Mouse (Mus musculus): ENCODE data around the gene Eif1b. TPM values are rescaled to one million over a fixed set of nuclear protein-coding genes. Genes with fewer than 3 reads are reported as not detected.

Eif1b gene
- polyA plus RNA-seq, 1 experiment from 2014 or later, result 407 TPM

- peaks cover 32% of the 10 kb centered on the region for H3K36me3 ChIP-seq (replicated peaks)
- H3K27me3 ChIP-seq, result no peaks in the 10 kb centered on the region
- no peaks in the 10 kb centered on the region for H3K9me3 ChIP-seq
- H3K4me1 ChIP-seq, result peaks cover 29% of the 10 kb centered on the region
- peak overlapping the region; percentile 100 for H3K9ac ChIP-seq
- peak overlapping the region; percentile 99 for H3K4me3 ChIP-seq (replicated peaks)
- no peak for ATAC-seq (ENCODE audit: low FRiP score)
- 73% methylated on average over 12 of the region's 12 CpGs for WGBS
- H3K27ac ChIP-seq, result peak overlapping the region; percentile 93; the same call in 1 of the 2 replicates
- peak overlapping the region; percentile 88 for H3K4me2 ChIP-seq
Measured at GRCm38 (mm10) chr9:120493781-120494180, 1.7 kb downstream of the Eif1b start.

- H3K4me2 ChIP-seq, result no peak overlapping the region
- H3K9ac ChIP-seq, result no peak overlapping the region
- 0 out of 2 replicates have a peak overlapping the region, but pooled peaks have one; percentile 42 for H3K27ac ChIP-seq
- no peak overlapping the region for H3K4me3 ChIP-seq (replicated peaks)
- H3K36me3 ChIP-seq (replicated peaks), result peaks cover 32% of the 10 kb centered on the region
- WGBS, result 8% methylated on average over 3 of the region's 3 CpGs
- no peaks in the 10 kb centered on the region for H3K9me3 ChIP-seq
- no peaks in the 10 kb centered on the region for H3K27me3 ChIP-seq
- peaks cover 29% of the 10 kb centered on the region for H3K4me1 ChIP-seq
- ATAC-seq (ENCODE audit: low FRiP score), result 0 out of 2 replicates have a peak, but pooled peaks have one; percentile 5
Measured at GRCm38 (mm10) chr9:120496691-120497090, 4.7 kb downstream of the Eif1b start.

GRCm38 (mm10) chr9:120497983-120498382 is 6.0 kb downstream of the Eif1b start:
- Histone ChIP-seq H3K9ac (no peak overlapping the region; the same call in 1 of the 2 replicates), H3K36me3 (replicated peaks) (peaks cover 32% of the 10 kb centered on the region), H3K27ac (no peak overlapping the region), H3K4me2 (no peak overlapping the region), H3K4me3 (replicated peaks) (no peak overlapping the region), H3K4me1 (peaks cover 24% of the 10 kb centered on the region), H3K27me3 (no peaks in the 10 kb centered on the region), H3K9me3 (no peaks in the 10 kb centered on the region)
- WGBS, result 82% methylated on average over 5 of the region's 5 CpGs
- ATAC-seq (ENCODE audit: low FRiP score), result no peak

GRCm38 (mm10) chr9:120501191-120501902 is 9.3 kb downstream of the Eif1b start:
- no peak overlapping the region for H3K4me2 ChIP-seq
- peak; percentile 37; the same call in 1 of the 2 replicates for ATAC-seq (ENCODE audit: low FRiP score)
- WGBS, result 44% methylated on average over 10 of the region's 10 CpGs

GRCm38 (mm10) chr9:120502013-120502412 is 10.0 kb downstream of the Eif1b start:
- H3K27ac ChIP-seq, result no peak overlapping the region
- no peaks in the 10 kb centered on the region for H3K27me3 ChIP-seq
- no peak overlapping the region for H3K9ac ChIP-seq
- peaks cover 6% of the 10 kb centered on the region for H3K36me3 ChIP-seq (replicated peaks)
- ATAC-seq (ENCODE audit: low FRiP score), result peak; percentile 39; the same call in 1 of the 2 replicates
- H3K4me3 ChIP-seq (replicated peaks), result no peak overlapping the region
- peaks cover 7% of the 10 kb centered on the region for H3K9me3 ChIP-seq
- H3K4me2 ChIP-seq, result no peak overlapping the region
- 8% methylated on average over 8 of the region's 8 CpGs for WGBS
- H3K4me1 ChIP-seq, result no peaks in the 10 kb centered on the region

More at GRCm38 (mm10) chr9:120501191-120501902, 9.3 kb downstream of the Eif1b start:
- no peaks in the 10 kb centered on the region for H3K27me3 ChIP-seq
- H3K9ac ChIP-seq, result no peak overlapping the region
- peaks cover 8% of the 10 kb centered on the region for H3K36me3 ChIP-seq (replicated peaks)
- 0 out of 2 replicates have a peak, but pooled peaks cover 4% of the 10 kb centered on the region for H3K4me1 ChIP-seq
- H3K9me3 ChIP-seq, result peaks cover under 1% of the 10 kb centered on the region; the same call in 1 of the 2 replicates
- H3K4me3 ChIP-seq (replicated peaks), result no peak overlapping the region
- no peak overlapping the region for H3K27ac ChIP-seq

GRCm38 (mm10) chr9:120504423-120504822 is 12.4 kb downstream of the Eif1b start:
- 86% methylated on average over 2 of the region's 2 CpGs for WGBS
- Histone ChIP-seq H3K9ac (no peak overlapping the region), H3K27me3 (no peaks in the 10 kb centered on the region), H3K4me2 (no peak overlapping the region), H3K4me1 (no peaks in the 10 kb centered on the region), H3K4me3 (replicated peaks) (no peak overlapping the region), H3K36me3 (replicated peaks) (no peaks in the 10 kb centered on the region), H3K9me3 (peaks cover 11% of the 10 kb centered on the region), H3K27ac (no peak overlapping the region)
- ATAC-seq (ENCODE audit: low FRiP score), result no peak

GRCm38 (mm10) chr9:120511781-120512180 is 19.7 kb downstream of the Eif1b start:
- Histone ChIP-seq H3K27ac (no peak overlapping the region), H3K36me3 (replicated peaks) (no peaks in the 10 kb centered on the region), H3K4me1 (no peaks in the 10 kb centered on the region), H3K9me3 (peaks cover 9% of the 10 kb centered on the region; the same call in 1 of the 2 replicates), H3K4me3 (replicated peaks) (no peak overlapping the region), H3K9ac (no peak overlapping the region), H3K4me2 (no peak overlapping the region), H3K27me3 (no peaks in the 10 kb centered on the region)
- 81% methylated on average over 3 of the region's 3 CpGs for WGBS
- no peak for ATAC-seq (ENCODE audit: low FRiP score)

GRCm38 (mm10) chr9:120516720-120517119 is 24.7 kb downstream of the Eif1b start:
- no peak overlapping the region for H3K9ac ChIP-seq
- no peaks in the 10 kb centered on the region for H3K36me3 ChIP-seq (replicated peaks)
- no peak overlapping the region for H3K4me2 ChIP-seq
- H3K4me3 ChIP-seq (replicated peaks), result no peak overlapping the region
- ATAC-seq (ENCODE audit: low FRiP score), result no peak
- no peaks in the 10 kb centered on the region for H3K27me3 ChIP-seq
- no peaks in the 10 kb centered on the region; the same call in 1 of the 2 replicates for H3K4me1 ChIP-seq
- no peak overlapping the region for H3K27ac ChIP-seq
- 88% methylated on average over 8 of the region's 8 CpGs for WGBS
- 0 out of 2 replicates have a peak, but pooled peaks cover 4% of the 10 kb centered on the region for H3K9me3 ChIP-seq

GRCm38 (mm10) chr9:120518946-120519345 is 26.9 kb downstream of the Eif1b start:
- no peak overlapping the region for H3K4me3 ChIP-seq (replicated peaks)
- 80% methylated on average over 3 of the region's 3 CpGs for WGBS
- no peaks in the 10 kb centered on the region for H3K27me3 ChIP-seq
- no peak for ATAC-seq (ENCODE audit: low FRiP score)
- no peak overlapping the region for H3K9ac ChIP-seq
- H3K4me2 ChIP-seq, result no peak overlapping the region
- H3K9me3 ChIP-seq, result no peaks in the 10 kb centered on the region
- H3K27ac ChIP-seq, result no peak overlapping the region
- no peaks in the 10 kb centered on the region for H3K36me3 ChIP-seq (replicated peaks)
- H3K4me1 ChIP-seq, result no peaks in the 10 kb centered on the region; the same call in 1 of the 2 replicates

- no peak overlapping the region for H3K9ac ChIP-seq
- no peaks in the 10 kb centered on the region; the same call in 1 of the 2 replicates for H3K4me1 ChIP-seq
- ATAC-seq (ENCODE audit: low FRiP score), result no peak
- H3K4me2 ChIP-seq, result no peak overlapping the region
- no peaks in the 10 kb centered on the region for H3K27me3 ChIP-seq
- 69% methylated on average over 19 of the region's 19 CpGs for WGBS
- no peak overlapping the region for H3K27ac ChIP-seq
- H3K4me3 ChIP-seq (replicated peaks), result no peak overlapping the region
- no peaks in the 10 kb centered on the region for H3K36me3 ChIP-seq (replicated peaks)
- no peaks in the 10 kb centered on the region for H3K9me3 ChIP-seq
Measured at GRCm38 (mm10) chr9:120519469-120520125, 27.6 kb downstream of the Eif1b start.

- H3K27ac ChIP-seq, result no peak overlapping the region
- 87% methylated on average over 1 of the region's 1 CpGs for WGBS
- ATAC-seq (ENCODE audit: low FRiP score), result no peak
- no peaks in the 10 kb centered on the region for H3K36me3 ChIP-seq (replicated peaks)
- H3K4me2 ChIP-seq, result no peak overlapping the region
- H3K4me3 ChIP-seq (replicated peaks), result no peak overlapping the region
- no peaks in the 10 kb centered on the region for H3K27me3 ChIP-seq
- H3K4me1 ChIP-seq, result no peaks in the 10 kb centered on the region; the same call in 1 of the 2 replicates
- H3K9ac ChIP-seq, result no peak overlapping the region
- H3K9me3 ChIP-seq, result no peaks in the 10 kb centered on the region
Measured at GRCm38 (mm10) chr9:120521161-120521560, 29.1 kb downstream of the Eif1b start.

- Histone ChIP-seq H3K4me3 (replicated peaks) (no peak overlapping the region), H3K27me3 (no peaks in the 10 kb centered on the region), H3K36me3 (replicated peaks) (no peaks in the 10 kb centered on the region), H3K9me3 (no peaks in the 10 kb centered on the region), H3K4me1 (peaks cover 2% of the 10 kb centered on the region; the same call in 1 of the 2 replicates), H3K4me2 (no peak overlapping the region), H3K9ac (no peak overlapping the region), H3K27ac (no peak overlapping the region)
- 25% methylated on average over 4 of the region's 4 CpGs for WGBS
- ATAC-seq (ENCODE audit: low FRiP score), result no peak
Measured at GRCm38 (mm10) chr9:120527270-120527669, 35.2 kb downstream of the Eif1b start.
